ENCODE assay signal across 12 mouse cellular contexts in genomic region chr11:77960199-77960598, GRCm38 (mm10). TPM values are rescaled to one million over a fixed set of nuclear protein-coding genes. Genes with fewer than 3 reads are reported as not detected.
DNase-seq lines count a peak whose midpoint lies in the region; ATAC-seq lines count a peak whose summit lies in the region.
"Had no signal": no experiment of that assay in that cellular context is flagged by ENCODE, and none has a peak within 500 bp of the region (broad histone marks: within the 10 kb centered on the region; RNA-seq: fewer than 3 reads in every experiment).

No protein-coding gene starts in this region.

- no peak overlapping the region for H3K4me3 ChIP-seq in hindbrain, embryonic 10.5 days
- H3K4me3 ChIP-seq in hindbrain, embryonic 12.5 days: no peak overlapping the region
- H3K4me3 ChIP-seq in forebrain, embryonic 12.5 days (replicated peaks): no peak overlapping the region
- no peak overlapping the region for H3K4me3 ChIP-seq in neural tube, embryonic 15.5 days (replicated peaks)
- H3K4me3 ChIP-seq: heart, embryonic 12.5 days; intestine, embryonic 15.5 days had no signal

- intact Hi-C loops in gastrocnemius, postnatal 14 days (cut with DNase I; ENCODE audit: low total_unique reads): no loop called here

- H3K4me1 ChIP-seq in hindbrain, embryonic 10.5 days (replicated peaks): peaks cover 42% of the 10 kb centered on the region
- peaks cover 37% of the 10 kb centered on the region for H3K4me1 ChIP-seq in hindbrain, embryonic 12.5 days
- H3K4me1 ChIP-seq in forebrain, embryonic 12.5 days: peaks cover 47% of the 10 kb centered on the region
- peaks cover 34% of the 10 kb centered on the region for H3K4me1 ChIP-seq in neural tube, embryonic 15.5 days
- H3K4me1 ChIP-seq: intestine, embryonic 15.5 days had no signal

- no peak overlapping the region for H3K9ac ChIP-seq in hindbrain, embryonic 12.5 days
- no peak overlapping the region for H3K9ac ChIP-seq in forebrain, embryonic 12.5 days
- H3K9ac ChIP-seq in neural tube, embryonic 15.5 days (replicated peaks): no peak overlapping the region
- H3K9ac ChIP-seq: intestine, embryonic 15.5 days; lung, embryonic 14.5 days had no signal

- peak overlapping the region; percentile 56 for H3K27ac ChIP-seq in hindbrain, embryonic 10.5 days
- no peak overlapping the region for H3K27ac ChIP-seq in hindbrain, embryonic 12.5 days
- H3K27ac ChIP-seq in forebrain, embryonic 12.5 days: 0 out of 2 replicates have a peak overlapping the region, but pooled peaks have one; percentile 13
- peak overlapping the region; percentile 13; the same call in 1 of the 2 replicates for H3K27ac ChIP-seq in neural tube, embryonic 15.5 days (replicated peaks)
- H3K27ac ChIP-seq: intestine, embryonic 15.5 days had no signal

- no peaks in the 10 kb centered on the region for H3K36me3 ChIP-seq in hindbrain, embryonic 10.5 days
- H3K36me3 ChIP-seq in hindbrain, embryonic 12.5 days: no peaks in the 10 kb centered on the region
- H3K36me3 ChIP-seq in forebrain, embryonic 12.5 days (replicated peaks): no peaks in the 10 kb centered on the region
- no peaks in the 10 kb centered on the region for H3K36me3 ChIP-seq in neural tube, embryonic 15.5 days
- H3K36me3 ChIP-seq: heart, embryonic 12.5 days; intestine, embryonic 15.5 days had no signal

- WGBS in hindbrain, embryonic 10.5 days: 62% methylated on average over 9 of the region's 9 CpGs
- WGBS in hindbrain, embryonic 12.5 days: 60% methylated on average over 8 of the region's 9 CpGs
- 56% methylated on average over 9 of the region's 9 CpGs for WGBS in forebrain, embryonic 12.5 days
- WGBS in neural tube, embryonic 15.5 days: 42% methylated on average over 9 of the region's 9 CpGs

- no peaks in the 10 kb centered on the region for H3K9me3 ChIP-seq in hindbrain, embryonic 10.5 days
- no peaks in the 10 kb centered on the region for H3K9me3 ChIP-seq in hindbrain, embryonic 12.5 days (replicated peaks)
- no peaks in the 10 kb centered on the region for H3K9me3 ChIP-seq in forebrain, embryonic 12.5 days
- no peaks in the 10 kb centered on the region for H3K9me3 ChIP-seq in neural tube, embryonic 15.5 days (replicated peaks)
- H3K9me3 ChIP-seq: heart, embryonic 12.5 days; intestine, embryonic 15.5 days had no signal

- H3K27me3 ChIP-seq in hindbrain, embryonic 10.5 days (ENCODE audit: insufficient read depth, poor library complexity, severe bottlenecking): peaks cover 86% of the 10 kb centered on the region
- peaks cover 74% of the 10 kb centered on the region for H3K27me3 ChIP-seq in hindbrain, embryonic 12.5 days
- H3K27me3 ChIP-seq in forebrain, embryonic 12.5 days: peaks cover 65% of the 10 kb centered on the region
- peaks cover 53% of the 10 kb centered on the region for H3K27me3 ChIP-seq in neural tube, embryonic 15.5 days (replicated peaks)
- H3K27me3 ChIP-seq: intestine, embryonic 15.5 days had no signal

- no peak for ATAC-seq in hindbrain, embryonic 12.5 days (ENCODE audit: low FRiP score)
- ATAC-seq in forebrain, embryonic 12.5 days (ENCODE audit: low FRiP score): no peak
- no peak for ATAC-seq in neural tube, embryonic 15.5 days (ENCODE audit: low FRiP score)
- no peak for ATAC-seq in inflammation-experienced regulatory T-cells, adult 6 months

- DNase-seq in hindbrain, embryonic 10.5 days (ENCODE audit: low spot score): no peak
- peak; percentile 68 to 78 for DNase-seq in layer of hippocampus, adult 8-10 months (ENCODE audit: low spot score in 2 of 2)
- no peak for DNase-seq in gastrocnemius, postnatal 14 days
- no peak for DNase-seq in B cell, adult 2 months
- DNase-seq: lung, embryonic 14.5 days had no signal

- no peak overlapping the region for H3K4me2 ChIP-seq in hindbrain, embryonic 12.5 days (replicated peaks)
- H3K4me2 ChIP-seq in forebrain, embryonic 12.5 days: no peak overlapping the region
- no peak overlapping the region for H3K4me2 ChIP-seq in neural tube, embryonic 15.5 days
- H3K4me2 ChIP-seq: heart, embryonic 12.5 days; intestine, embryonic 15.5 days; lung, embryonic 14.5 days had no signal

RNA-seq across cellular contexts. Expression of gene Phf12, which starts 22.4 kb away (rescaled TPM):
- 14.5 and 19.7 TPM in 2 replicates for polyA plus RNA-seq in hindbrain, embryonic 10.5 days (2016; fragmentation: Nextera tagmentation; extraction: Ambion mirVana)
- 30.6 and 30.7 TPM in 2 replicates for polyA plus RNA-seq in hindbrain, embryonic 12.5 days (2016; fragmentation: Nextera tagmentation; extraction: Ambion mirVana)
- 29.1 and 29.6 TPM in 2 replicates for polyA plus RNA-seq in forebrain, embryonic 12.5 days (2016; fragmentation: Nextera tagmentation; extraction: Ambion mirVana)
- 10 to 100 TPM; 56.1 to 64.4 (median 61.1) TPM for total RNA-seq in layer of hippocampus, adult 8-10 months (2022)
- 14.6 and 16.9 TPM in 2 replicates for polyA plus RNA-seq in neural tube, embryonic 15.5 days (2015; fragmentation: Nextera tagmentation; extraction: Ambion mirVana)
- 10 to 100 TPM; 18.3 to 19.1 TPM for total RNA-seq in gastrocnemius, postnatal 14 days (2021)
- 10 to 100 TPM; 21.4 to 37.6 (median 35.3) TPM for polyA plus RNA-seq in inflammation-experienced regulatory T-cells, adult 6 months (2017; shearing (Covaris generic))

RNA-seq across cellular contexts. Expression of gene Sez6, which starts 29.6 kb away (rescaled TPM):
- polyA plus RNA-seq in hindbrain, embryonic 10.5 days (2016; fragmentation: Nextera tagmentation; extraction: Ambion mirVana): 8.8 and 19.3 TPM in 2 replicates
- polyA plus RNA-seq in hindbrain, embryonic 12.5 days (2016; fragmentation: Nextera tagmentation; extraction: Ambion mirVana): 47.3 and 48.7 TPM in 2 replicates
- polyA plus RNA-seq in forebrain, embryonic 12.5 days (2016; fragmentation: Nextera tagmentation; extraction: Ambion mirVana): 54.0 and 62.2 TPM in 2 replicates
- total RNA-seq in layer of hippocampus, adult 8-10 months (2022): 100 to 1,000 TPM; 139 to 164 (median 153) TPM
- 101 and 123 TPM in 2 replicates for polyA plus RNA-seq in neural tube, embryonic 15.5 days (2015; fragmentation: Nextera tagmentation; extraction: Ambion mirVana)
- total RNA-seq in gastrocnemius, postnatal 14 days (2021): under 1 TPM; 0.51 to 0.82 TPM
- under 1 TPM in 1 of 3 experiments, not detected in 2; 0.24 TPM for polyA plus RNA-seq in inflammation-experienced regulatory T-cells, adult 6 months (2017; shearing (Covaris generic))
- polyA plus RNA-seq: C2C12 had no signal

Comparison
In these comparisons a context has a peak if more than half of its experiments do, and no peak if none do; other contexts are left out.
1. DNase-seq: peak in layer of hippocampus, adult 8-10 months (2 of 2); none in hindbrain, embryonic 10.5 days (single experiment), gastrocnemius, postnatal 14 days (single experiment) and B cell, adult 2 months (0 of 2).